Mouse (Mus musculus) small intestine, adult 2 months (tissue): Measurements from ENCODE around the gene Depdc7. TPM values are rescaled to one million over a fixed set of nuclear protein-coding genes. Genes with fewer than 3 reads are reported as not detected.

Experiments
- H3K27ac ChIP-seq: fragments of 200-500 bp; 2 replicates; pipeline ENCODE4 v1.5.1; 2012; ENCODE audit warnings: low read depth, low read length, control low read depth, inconsistent platforms; ENCODE audit not compliant: insufficient read depth
- H3K27me3 ChIP-seq: fragments of 200-500 bp; 2 replicates; pipeline ENCODE4 v1.6.1; 2012; ENCODE audit warnings: mild to moderate bottlenecking, moderate library complexity, low read length, inconsistent platforms; ENCODE audit not compliant: control insufficient read depth, insufficient read depth
- H3K36me3 ChIP-seq: fragments of 200-500 bp; 2 replicates; pipeline ENCODE4 v1.6.1; 2012; ENCODE audit warnings: mild to moderate bottlenecking, low read length, control low read depth, inconsistent platforms; ENCODE audit not compliant: control insufficient read depth, insufficient read depth
- H3K4me1 ChIP-seq: fragments of 200-500 bp; 2 replicates; pipeline ENCODE4 v1.6.1; 2012; ENCODE audit warnings: low read length, inconsistent platforms, mixed read lengths; ENCODE audit not compliant: control insufficient read depth, insufficient read depth, insufficient read length
- H3K4me3 ChIP-seq: fragments of 200-500 bp; 2 replicates; pipeline ENCODE4 v1.5.1; 2012; ENCODE audit warnings: low read depth, mild to moderate bottlenecking, control low read depth, inconsistent platforms, low read length, moderate library complexity
- CTCF ChIP-seq: fragments of 200-500 bp; IDR thresholded peaks from 2 replicates; pipeline ENCODE4 v1.5.1; 2012; ENCODE audit warnings: low read depth, mild to moderate bottlenecking, control low read depth, inconsistent platforms, low read length, moderate library complexity, mixed read lengths; ENCODE audit not compliant: insufficient replicate concordance, insufficient read length; ENCODE audit errors: extremely low read depth
- POLR2A ChIP-seq: fragments of 200-500 bp; IDR thresholded peaks from 2 replicates; pipeline ENCODE4 v1.6.1; 2012; ENCODE audit warnings: low read depth, mild to moderate bottlenecking, control low read depth, inconsistent platforms, low read length, moderate library complexity
- WGBS: fragments of 180-500 bp; shearing (Covaris S2); methylation state at CpG from one replicate; pipeline ENCODE4 v1.1.7; 2018; 5-methylcytosine and 5-hydroxymethylcytosine counted together
- polyA plus RNA-seq: library from polyadenylated mRNA; depleted of rRNA; stranded (reverse); fragments of >200 nt; gene quantifications from 2 replicates; pipeline ENCODE4 v1.2.3, GENCODE M21; 2012

Gene Depdc7
- polyA plus RNA-seq, 1 experiment = 15.7 TPM

DNA sequence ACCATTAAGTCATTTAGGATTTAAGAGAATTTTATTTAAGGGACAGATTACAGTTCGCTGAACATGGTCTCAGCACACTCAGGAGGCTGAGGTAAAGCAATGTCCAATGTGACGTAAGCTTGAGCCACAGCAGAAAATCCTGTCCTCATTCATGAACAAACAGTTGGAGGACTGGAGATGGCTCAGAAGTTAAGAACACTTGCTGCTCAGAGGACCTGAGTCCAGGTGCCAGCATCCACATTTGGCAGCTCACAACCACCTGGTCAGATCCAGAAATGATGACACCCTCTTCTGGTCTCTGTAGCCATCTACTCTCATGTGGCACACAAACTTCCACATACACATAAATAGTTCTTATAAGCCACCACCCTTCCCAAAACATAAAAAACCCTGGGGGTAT is 3.0 kb downstream of the Depdc7 start:
- H3K36me3 ChIP-seq = no peaks in the 10 kb centered on the region
- no peak overlapping the region for H3K4me3 ChIP-seq
- H3K27ac ChIP-seq = no peak overlapping the region
- TF ChIP-seq CTCF (no peak), POLR2A (no peak)
- H3K27me3 ChIP-seq = no peaks in the 10 kb centered on the region
- H3K4me1 ChIP-seq = peaks cover 3% of the 10 kb centered on the region; the same call in 1 of the 2 replicates
- 99% methylated on average over 2 of the region's 2 CpGs for WGBS

- no peaks in the 10 kb centered on the region for H3K27me3 ChIP-seq
- H3K4me1 ChIP-seq = peaks cover 3% of the 10 kb centered on the region; the same call in 1 of the 2 replicates
- no peaks in the 10 kb centered on the region for H3K36me3 ChIP-seq
- H3K27ac ChIP-seq = no peak overlapping the region
- 44% methylated on average over 7 of the region's 7 CpGs for WGBS
- no peak for TF ChIP-seq POLR2A
- TF ChIP-seq CTCF = no peak
- H3K4me3 ChIP-seq = no peak overlapping the region
These were observed 6.4 kb downstream of the Depdc7 start for GRCm38 (mm10) chr2:104736241-104736640.

- peaks cover 9% of the 10 kb centered on the region; the same call in 1 of the 2 replicates for H3K36me3 ChIP-seq
- 73% methylated on average over 7 of the region's 7 CpGs for WGBS
- no peaks in the 10 kb centered on the region; the same call in 1 of the 2 replicates for H3K4me1 ChIP-seq
- H3K27me3 ChIP-seq = no peaks in the 10 kb centered on the region
- H3K4me3 ChIP-seq = no peak overlapping the region
- no peak overlapping the region for H3K27ac ChIP-seq
- TF ChIP-seq POLR2A (no peak), CTCF (no peak)
These were observed 10.0 kb downstream of the Depdc7 start for GRCm38 (mm10) chr2:104732562-104733256.

DNA sequence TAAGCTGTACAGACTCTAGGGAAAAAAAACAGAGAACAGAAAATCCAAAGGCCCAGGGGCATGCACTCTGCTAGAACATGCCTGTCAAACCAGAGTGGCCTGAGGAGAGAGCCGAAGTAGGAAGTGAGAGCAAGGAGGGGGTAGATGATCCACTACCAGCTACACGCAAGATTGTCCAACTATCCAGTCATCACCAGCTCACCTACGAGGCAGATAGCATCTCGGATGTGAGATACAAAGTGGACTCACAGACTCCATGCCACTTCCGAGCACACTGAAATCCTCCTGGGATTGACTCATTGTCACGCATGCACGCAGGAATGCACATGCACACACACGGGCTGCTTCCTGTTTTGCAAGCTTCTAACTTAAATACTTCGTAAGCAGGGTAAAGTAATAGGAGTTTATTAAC is 10.6 kb downstream of the Depdc7 start:
- 77% methylated on average over 9 of the region's 9 CpGs for WGBS
- Histone ChIP-seq H3K4me3 (peak overlapping the region; percentile 30; the same call in 1 of the 2 replicates), H3K27ac (no peak overlapping the region; the same call in 1 of the 2 replicates)

GRCm38 (mm10) chr2:104727369-104727768 is 15.3 kb downstream of the Depdc7 start:
- no peak for TF ChIP-seq CTCF
- TF ChIP-seq POLR2A = no peak
- no peak overlapping the region for H3K4me3 ChIP-seq
- 43% methylated on average over 1 of the region's 1 CpGs for WGBS
- H3K36me3 ChIP-seq = peaks cover 25% of the 10 kb centered on the region
- no peaks in the 10 kb centered on the region; the same call in 1 of the 2 replicates for H3K4me1 ChIP-seq
- no peak overlapping the region for H3K27ac ChIP-seq
- no peaks in the 10 kb centered on the region for H3K27me3 ChIP-seq

More for the DNA sequence above, 10.6 kb downstream of the Depdc7 start:
- TF ChIP-seq CTCF (no peak), POLR2A (no peak)
- no peaks in the 10 kb centered on the region; the same call in 1 of the 2 replicates for H3K4me1 ChIP-seq
- H3K36me3 ChIP-seq = peaks cover 9% of the 10 kb centered on the region; the same call in 1 of the 2 replicates
- no peaks in the 10 kb centered on the region for H3K27me3 ChIP-seq

DNA sequence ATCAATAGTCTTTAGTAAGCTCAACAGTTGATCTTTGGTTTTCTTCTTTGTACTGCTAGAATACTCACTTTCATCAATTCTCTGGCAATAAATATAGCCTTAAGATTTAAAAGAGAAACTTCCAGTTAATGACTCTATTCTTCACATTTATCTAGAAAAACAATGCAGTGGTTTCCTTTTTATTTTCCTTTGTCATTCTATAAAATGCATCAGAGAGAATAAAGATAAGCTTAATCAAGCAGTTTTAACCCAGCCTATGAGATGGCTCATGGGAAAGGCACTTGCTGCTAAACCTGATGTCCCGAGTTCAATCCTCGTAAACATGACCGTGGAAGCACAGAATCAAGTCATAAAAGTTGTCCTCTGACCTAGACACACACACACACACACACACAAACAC is 20.7 kb downstream of the Depdc7 start:
- Histone ChIP-seq H3K4me3 (no peak overlapping the region), H3K4me1 (no peaks in the 10 kb centered on the region), H3K27me3 (no peaks in the 10 kb centered on the region), H3K27ac (no peak overlapping the region), H3K36me3 (peaks cover 20% of the 10 kb centered on the region)
- TF ChIP-seq CTCF (no peak), POLR2A (no peak)
- 24% methylated on average over 3 of the region's 3 CpGs for WGBS

- Histone ChIP-seq H3K4me1 (peaks cover 4% of the 10 kb centered on the region; the same call in 1 of the 2 replicates), H3K4me3 (no peak overlapping the region), H3K36me3 (peaks cover 4% of the 10 kb centered on the region; the same call in 1 of the 2 replicates), H3K27me3 (no peaks in the 10 kb centered on the region), H3K27ac (no peak overlapping the region)
- WGBS = 76% methylated on average over 4 of the region's 4 CpGs
- no peak for TF ChIP-seq POLR2A
- TF ChIP-seq CTCF = no peak
These were observed 24.9 kb downstream of the Depdc7 start for GRCm38 (mm10) chr2:104717827-104718226.
